19 mouse cellular contexts compared by ENCODE assay signal in genomic region chr7:83432843-83433242, GRCm38 (mm10).
A peak's percentile ranks its signal among the peaks of the same experiment; 100 is the strongest.
DNase-seq lines count a peak whose midpoint lies in the region; ATAC-seq and TF ChIP-seq lines count a peak whose summit lies in the region.
"Had no signal": no experiment of that assay in that cellular context is flagged by ENCODE, and none has a peak within 500 bp of the region (broad histone marks: within the 10 kb centered on the region; RNA-seq: fewer than 3 reads in every experiment).

No protein-coding gene starts in this region.

- no peaks in the 10 kb centered on the region for H3K27me3 ChIP-seq in kidney, embryonic 15.5 days
- H3K27me3 ChIP-seq in lung, embryonic 15.5 days: no peaks in the 10 kb centered on the region
- no peaks in the 10 kb centered on the region for H3K27me3 ChIP-seq in stomach, embryonic 15.5 days (replicated peaks)
- no peaks in the 10 kb centered on the region for H3K27me3 ChIP-seq in stomach, postnatal 0 days (ENCODE audit: control insufficient read depth, insufficient read depth, low read length)
- H3K27me3 ChIP-seq: embryonic facial prominence, embryonic 13.5 days; forebrain, embryonic 12.5 days had no signal

- no peak for TF ChIP-seq POLR2A in lung, adult 2 months (IDR thresholded peaks at IDR 0.05; ENCODE audit: borderline replicate concordance, extremely low read depth, low read depth, low read length)

- no peak overlapping the region for H3K4me2 ChIP-seq in kidney, embryonic 15.5 days
- H3K4me2 ChIP-seq in lung, embryonic 15.5 days: no peak overlapping the region
- no peak overlapping the region for H3K4me2 ChIP-seq in stomach, embryonic 15.5 days
- no peak overlapping the region for H3K4me2 ChIP-seq in stomach, postnatal 0 days (replicated peaks; ENCODE audit: low read depth)
- H3K4me2 ChIP-seq: embryonic facial prominence, embryonic 13.5 days; forebrain, embryonic 12.5 days had no signal

- peak overlapping the region; percentile 41; the same call in 1 of the 2 replicates for H3K27ac ChIP-seq in kidney, embryonic 15.5 days
- no peak overlapping the region for H3K27ac ChIP-seq in lung, embryonic 15.5 days
- no peak overlapping the region for H3K27ac ChIP-seq in stomach, embryonic 15.5 days
- H3K27ac ChIP-seq in stomach, postnatal 0 days (replicated peaks): no peak overlapping the region
- H3K27ac ChIP-seq: embryonic facial prominence, embryonic 13.5 days; forebrain, embryonic 12.5 days; heart, embryonic 10.5 days had no signal

- no peak for TF ChIP-seq CTCF in lung, adult 2 months (IDR thresholded peaks at IDR 0.05; ENCODE audit: insufficient read depth, low read length)
- no peak for TF ChIP-seq CTCF in stomach, postnatal 0 days (IDR thresholded peaks at IDR 0.05; ENCODE audit: low read depth)

- H3K9me3 ChIP-seq in kidney, embryonic 15.5 days (replicated peaks): no peaks in the 10 kb centered on the region
- no peaks in the 10 kb centered on the region for H3K9me3 ChIP-seq in lung, embryonic 15.5 days
- H3K9me3 ChIP-seq in stomach, embryonic 15.5 days: no peaks in the 10 kb centered on the region
- H3K9me3 ChIP-seq in stomach, postnatal 0 days (ENCODE audit: control insufficient read depth, low read length): no peaks in the 10 kb centered on the region
- H3K9me3 ChIP-seq: embryonic facial prominence, embryonic 13.5 days; forebrain, embryonic 12.5 days; heart, embryonic 10.5 days had no signal

- TF ChIP-seq EP300 in stomach, postnatal 0 days (optimal IDR thresholded peaks at IDR 0.05): no peak

- WGBS in kidney, embryonic 15.5 days: 59% methylated on average over 1 of the region's 1 CpGs
- WGBS in lung, embryonic 15.5 days: 49% methylated on average over 1 of the region's 1 CpGs
- WGBS in lung, adult 2 months: 65% methylated on average over 1 of the region's 1 CpGs
- 44% methylated on average over 1 of the region's 1 CpGs for WGBS in stomach, embryonic 15.5 days
- WGBS in stomach, postnatal 0 days: 56% methylated on average over 1 of the region's 1 CpGs

- H3K9ac ChIP-seq in kidney, embryonic 15.5 days: no peak overlapping the region
- H3K9ac ChIP-seq in lung, embryonic 15.5 days: no peak overlapping the region
- no peak overlapping the region for H3K9ac ChIP-seq in stomach, embryonic 15.5 days
- H3K9ac ChIP-seq in stomach, postnatal 0 days (ENCODE audit: low read length): no peak overlapping the region
- H3K9ac ChIP-seq: embryonic facial prominence, embryonic 13.5 days; forebrain, embryonic 12.5 days had no signal

- peaks cover 26% of the 10 kb centered on the region for H3K4me1 ChIP-seq in kidney, embryonic 15.5 days
- peaks cover 11% of the 10 kb centered on the region; the same call in 1 of the 2 replicates for H3K4me1 ChIP-seq in lung, embryonic 15.5 days
- no peaks in the 10 kb centered on the region for H3K4me1 ChIP-seq in lung, adult 2 months (ENCODE audit: control insufficient read depth, insufficient read depth, low read length)
- H3K4me1 ChIP-seq in stomach, embryonic 15.5 days: peaks cover 4% of the 10 kb centered on the region; the same call in 1 of the 2 replicates
- no peaks in the 10 kb centered on the region for H3K4me1 ChIP-seq in stomach, postnatal 0 days (replicated peaks; ENCODE audit: control insufficient read depth, insufficient read depth)

- no peak for ATAC-seq in kidney, embryonic 15.5 days (replicated peaks; ENCODE audit: low FRiP score)
- peak; percentile 57; the same call in 1 of the 2 replicates for ATAC-seq in lung, embryonic 15.5 days (ENCODE audit: borderline replicate concordance, extremely low read depth, low FRiP score, low TSS enrichment)
- 0 out of 2 replicates have a peak, but pooled peaks have one; percentile 35 for ATAC-seq in stomach, embryonic 15.5 days (ENCODE audit: insufficient read depth, low FRiP score, low read depth)
- no peak for ATAC-seq in stomach, postnatal 0 days (ENCODE audit: low FRiP score, low TSS enrichment)
- ATAC-seq: forebrain, embryonic 16.5 days had no signal

- H3K36me3 ChIP-seq in kidney, embryonic 15.5 days: no peaks in the 10 kb centered on the region
- no peaks in the 10 kb centered on the region for H3K36me3 ChIP-seq in lung, embryonic 15.5 days
- H3K36me3 ChIP-seq in stomach, embryonic 15.5 days: no peaks in the 10 kb centered on the region
- no peaks in the 10 kb centered on the region for H3K36me3 ChIP-seq in stomach, postnatal 0 days (ENCODE audit: control insufficient read depth, insufficient read depth, low read length)
- H3K36me3 ChIP-seq: embryonic facial prominence, embryonic 13.5 days; forebrain, embryonic 12.5 days; heart, embryonic 10.5 days had no signal

- no peak for DNase-seq in kidney, postnatal 25 days
- DNase-seq in lung, adult 2 months: no peak
- no peak for DNase-seq in stomach, postnatal 0 days (ENCODE audit: low spot score)
- DNase-seq: adrenal gland, adult 2 months; adrenal gland, postnatal 25 days; cerebellum, adult 18-20 months; cerebellum, adult 9-11 months; cerebellum, postnatal 36 days; gastrocnemius, postnatal 10 days; heart, adult 18-20 months; heart, postnatal 10 days; heart, postnatal 4 days had no signal

- no peak overlapping the region for H3K4me3 ChIP-seq in kidney, embryonic 15.5 days (replicated peaks)
- H3K4me3 ChIP-seq in lung, embryonic 15.5 days: no peak overlapping the region
- H3K4me3 ChIP-seq in lung, adult 2 months (replicated peaks; ENCODE audit: extremely low read depth, low read depth, low read length): no peak overlapping the region
- H3K4me3 ChIP-seq in stomach, embryonic 15.5 days (replicated peaks): no peak overlapping the region
- H3K4me3 ChIP-seq in stomach, postnatal 0 days (ENCODE audit: low read depth, low read length): no peak overlapping the region
- H3K4me3 ChIP-seq: embryonic facial prominence, embryonic 13.5 days; forebrain, embryonic 12.5 days; heart, embryonic 10.5 days had no signal

Comparison
In these comparisons a context has a peak if more than half of its experiments do, and no peak if none do; other contexts are left out.
1. ATAC-seq: peak in lung, embryonic 15.5 days (single experiment) and stomach, embryonic 15.5 days (single experiment); none in kidney, embryonic 15.5 days (single experiment) and stomach, postnatal 0 days (single experiment).